Mouse (Mus musculus): Measurements from ENCODE around the gene Plcl2. TPM values are rescaled to one million over a fixed set of nuclear protein-coding genes. Genes with fewer than 3 reads are reported as not detected.
"Not testable (repeated sequence)": the region's sequence is repeated elsewhere in the genome, so short reads cannot be mapped to it uniquely, and the experiment has no call there.

Plcl2 gene
- total RNA-seq, 2 experiments from 2014 or later, result 14.2 to 15.1 TPM

GRCm38 (mm10) chr17:50536409-50537194 is 27.4 kb downstream of the Plcl2 start:
- no peak for DNase-seq

- DNase-seq, result no peak
These were observed 28.6 kb downstream of the Plcl2 start for GRCm38 (mm10) chr17:50537786-50538185.

DNA sequence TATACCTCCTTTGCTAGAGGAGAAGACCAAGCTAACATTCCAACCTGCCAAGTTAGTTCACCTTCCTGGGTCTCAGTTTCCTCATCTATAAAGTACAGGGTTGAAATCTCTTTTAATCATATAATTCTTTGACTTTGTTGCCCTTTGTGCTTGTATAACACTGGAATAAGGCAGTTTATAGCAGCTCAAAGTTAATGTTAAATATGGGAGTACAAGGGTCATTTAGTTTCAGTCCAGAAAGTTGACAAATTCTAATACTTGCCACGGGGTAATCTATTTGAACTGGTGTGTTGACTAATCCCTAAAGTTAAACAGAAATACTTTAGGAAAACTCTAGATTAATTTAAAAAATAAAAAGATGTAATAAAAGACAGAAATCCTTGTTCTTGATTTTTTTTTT is 35.7 kb downstream of the Plcl2 start:
- DNase-seq, result no peak

DNA sequence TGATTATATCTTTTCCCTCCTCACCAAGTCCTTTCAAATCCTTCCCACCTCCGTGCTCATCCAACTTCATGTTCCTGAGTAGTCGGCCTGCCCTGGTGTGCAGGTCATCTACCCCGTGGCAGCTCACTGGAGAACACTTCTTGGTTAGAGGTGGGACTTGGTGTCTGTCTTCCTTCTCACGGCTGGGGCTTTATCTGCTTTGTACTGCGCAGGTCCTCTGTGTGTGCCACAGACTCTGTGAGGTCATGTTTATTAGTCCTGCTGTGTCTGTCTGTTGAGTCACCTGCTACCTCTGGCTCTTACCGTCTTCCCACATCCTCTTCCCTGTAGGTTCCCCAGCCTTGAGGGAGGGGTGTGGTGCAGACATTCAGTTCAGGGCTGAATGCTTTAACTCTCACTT is 36.1 kb downstream of the Plcl2 start:
- DNase-seq, result no peak

DNA sequence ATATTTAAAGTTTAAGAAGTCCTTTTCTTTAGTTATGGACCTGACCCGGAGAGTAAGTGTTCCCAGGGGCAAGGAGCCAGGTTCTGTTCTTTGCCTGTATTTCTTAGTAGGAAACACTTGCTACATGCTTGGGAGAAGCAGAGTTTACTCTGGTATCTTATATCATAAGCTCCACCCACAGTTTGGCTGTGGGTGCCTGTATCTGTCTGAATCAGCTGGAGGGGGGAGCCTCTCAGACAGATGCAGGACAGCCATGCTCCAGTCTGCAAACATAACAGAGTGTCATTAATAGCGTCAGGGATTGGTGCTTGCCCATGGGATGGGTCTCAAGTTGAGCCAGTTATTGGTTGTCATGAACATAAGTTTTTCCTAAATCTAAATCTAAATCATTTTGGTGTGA is 42.9 kb downstream of the Plcl2 start:
- no peak for DNase-seq

DNA sequence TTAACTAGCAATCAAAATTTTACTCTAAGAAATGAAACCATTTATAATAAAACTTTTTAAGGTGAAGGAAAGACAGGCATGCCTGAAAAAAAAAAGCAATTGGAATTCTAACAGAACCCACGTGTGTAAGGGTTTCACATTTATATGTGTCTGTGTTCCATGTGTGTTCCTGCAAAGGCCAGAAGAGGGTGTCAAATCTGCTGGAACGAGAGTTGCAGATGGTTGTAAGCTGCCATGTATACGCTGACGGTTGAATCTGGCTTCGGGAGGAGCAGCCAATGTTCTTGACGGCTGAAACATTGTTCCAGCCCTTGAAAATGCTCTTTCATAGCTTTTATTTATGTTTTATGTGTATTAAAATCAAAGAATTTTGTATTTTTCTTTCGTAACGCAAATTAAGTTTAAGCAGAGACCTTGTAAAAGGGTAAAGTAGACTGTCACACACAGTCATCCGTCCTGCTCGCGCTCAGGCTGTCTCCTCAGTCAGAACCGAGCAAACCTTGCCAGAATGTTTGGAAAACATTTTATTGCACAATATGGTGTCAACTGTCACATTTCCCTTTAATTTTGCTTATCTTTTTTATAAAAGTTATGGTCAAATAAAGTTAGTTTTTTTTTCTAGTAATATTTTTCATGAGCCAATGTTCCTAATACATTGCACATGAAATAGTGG is 48.5 kb downstream of the Plcl2 start:
- no peak for DNase-seq

GRCm38 (mm10) chr17:50558239-50558625 is 49.0 kb downstream of the Plcl2 start:
- no peak for DNase-seq

DNA sequence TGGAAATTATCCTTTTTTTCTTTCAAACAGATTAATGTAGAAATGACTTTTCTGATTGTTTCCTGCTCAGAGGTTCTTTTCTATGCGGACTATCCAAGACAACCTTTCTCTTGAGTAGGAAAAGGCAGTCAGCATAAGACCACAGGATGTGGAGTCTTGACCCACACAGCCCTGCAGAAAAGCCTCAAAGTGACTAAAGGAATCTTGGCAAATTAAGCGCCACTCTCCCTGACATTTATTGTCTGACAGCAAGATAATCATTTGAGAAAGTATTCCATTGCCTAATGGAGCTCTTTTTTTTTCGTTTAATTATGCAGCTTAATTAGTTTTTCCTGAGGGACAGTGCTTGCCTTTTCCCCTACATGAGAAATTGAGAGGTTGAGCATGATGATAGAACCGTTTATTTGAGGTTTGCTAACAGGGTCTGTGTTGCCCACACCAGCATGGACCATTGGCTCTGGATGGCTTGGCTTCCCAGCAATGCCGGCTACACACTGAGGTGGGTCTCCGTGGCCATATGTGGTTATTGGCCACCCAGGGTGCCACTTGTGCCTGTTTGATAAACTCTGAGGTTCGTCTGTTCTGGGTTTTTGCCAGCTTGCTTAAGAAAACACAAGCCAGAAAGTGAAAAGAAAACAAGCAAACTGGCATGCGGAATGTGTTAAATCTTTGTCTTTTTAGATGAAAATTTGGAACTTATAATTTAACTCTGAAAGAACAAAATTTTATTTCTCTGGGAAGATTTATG is 56.3 kb downstream of the Plcl2 start:
- no peak for DNase-seq

- DNase-seq, result no peak
These were observed 59.6 kb downstream of the Plcl2 start for GRCm38 (mm10) chr17:50568846-50569245.

GRCm38 (mm10) chr17:50570228-50570627 is 61.0 kb downstream of the Plcl2 start:
- not testable (repeated sequence) for DNase-seq

DNA sequence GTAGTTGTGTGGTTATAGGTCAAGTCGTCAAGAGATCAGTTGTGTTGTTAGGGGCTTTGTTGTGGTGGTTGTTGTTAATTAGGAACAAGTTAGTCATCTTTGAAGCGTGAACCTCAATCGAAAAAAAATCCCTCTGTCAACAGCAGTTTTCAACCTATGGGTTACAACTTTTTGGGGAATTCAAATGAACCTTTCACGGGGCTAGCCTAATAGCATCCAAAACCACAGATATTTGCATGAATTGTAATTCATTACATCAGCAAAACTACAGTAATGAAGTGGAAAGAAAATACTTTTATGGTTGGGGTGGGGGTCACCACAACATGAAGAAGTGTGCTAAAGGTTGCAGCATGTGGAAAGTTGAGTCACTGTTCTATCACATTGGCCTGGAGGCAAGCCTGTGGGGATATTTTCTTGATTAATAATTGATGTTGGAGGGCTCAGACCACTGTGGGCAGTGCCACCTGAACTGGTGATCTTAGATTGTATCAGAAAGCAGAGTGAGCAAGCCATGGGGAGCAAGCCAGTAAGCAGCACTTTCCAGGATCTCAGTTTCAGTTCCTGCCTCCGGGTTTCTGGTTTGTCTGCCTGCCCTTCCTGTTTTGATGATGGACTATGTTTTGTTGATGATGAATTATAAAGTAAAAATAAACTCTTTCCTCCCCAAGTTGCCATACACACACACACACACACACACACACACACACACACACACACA is 61.6 kb downstream of the Plcl2 start:
- DNase-seq, result no peak

DNA sequence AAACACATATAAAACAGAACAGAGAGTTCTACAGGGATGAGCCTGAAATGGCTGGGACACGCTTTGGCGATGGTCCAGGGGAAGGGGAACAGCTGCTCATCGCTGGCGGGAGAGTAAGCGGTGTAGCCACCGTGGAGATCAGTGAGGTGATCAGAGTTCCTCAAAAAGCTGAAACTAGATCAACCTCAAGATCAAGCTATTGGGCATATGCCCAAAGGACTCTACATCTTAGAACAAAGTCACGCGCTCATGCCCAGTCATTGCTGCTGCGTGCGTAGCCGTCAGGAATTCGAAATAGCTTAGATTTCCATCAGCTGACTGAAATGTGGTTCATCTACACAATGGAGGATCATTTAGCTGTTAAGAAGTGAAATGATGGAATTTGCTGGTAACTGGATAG is 65.0 kb downstream of the Plcl2 start:
- DNase-seq, result no peak

DNA sequence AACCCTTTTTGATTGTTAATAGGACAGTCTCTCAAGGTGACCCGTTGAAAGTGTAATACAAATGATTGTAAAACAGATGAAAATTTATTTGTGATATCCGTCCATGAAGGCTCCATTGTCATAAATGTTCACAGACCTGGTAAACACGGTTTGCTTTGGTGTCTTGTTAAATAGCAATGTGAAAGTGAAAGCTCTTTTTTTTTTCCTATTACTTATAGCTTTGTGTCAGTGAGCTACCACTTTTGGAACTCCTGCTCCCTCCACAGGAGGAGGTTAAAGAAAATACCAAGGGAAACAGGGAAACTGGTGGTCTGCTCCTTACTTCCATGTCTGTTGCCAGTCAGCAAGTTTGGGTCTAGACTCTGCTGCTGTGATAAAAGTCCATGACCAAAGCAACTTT is 71.2 kb downstream of the Plcl2 start:
- no peak for DNase-seq

GRCm38 (mm10) chr17:50586834-50587233 is 77.6 kb downstream of the Plcl2 start:
- no peak for DNase-seq

- DNase-seq, result no peak
These were observed 78.7 kb downstream of the Plcl2 start for GRCm38 (mm10) chr17:50587941-50588340.

- peak; percentile 16 for DNase-seq
These were observed 91.0 kb downstream of the Plcl2 start for GRCm38 (mm10) chr17:50600178-50600577.

- DNase-seq, result no peak
These were observed 91.5 kb downstream of the Plcl2 start for GRCm38 (mm10) chr17:50600696-50601095.

DNA sequence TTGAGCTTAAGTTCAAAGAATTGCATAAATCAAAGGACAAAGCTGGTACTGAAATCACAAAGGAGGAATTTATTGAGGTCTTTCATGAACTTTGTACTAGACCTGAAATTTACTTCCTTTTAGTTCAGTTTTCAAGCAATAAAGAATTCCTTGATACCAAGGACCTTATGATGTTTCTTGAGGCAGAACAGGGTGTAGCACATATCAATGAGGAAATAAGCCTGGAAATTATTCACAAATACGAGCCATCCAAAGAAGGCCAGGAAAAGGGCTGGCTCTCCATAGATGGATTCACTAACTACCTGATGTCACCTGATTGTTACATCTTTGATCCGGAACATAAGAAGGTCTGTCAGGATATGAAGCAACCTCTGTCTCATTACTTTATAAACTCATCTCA is 97.7 kb downstream of the Plcl2 start:
- DNase-seq, result no peak

GRCm38 (mm10) chr17:50609908-50610307 is 100.7 kb downstream of the Plcl2 start:
- no peak for DNase-seq

GRCm38 (mm10) chr17:50620794-50621537 is 111.8 kb downstream of the Plcl2 start:
- no peak for DNase-seq

DNA sequence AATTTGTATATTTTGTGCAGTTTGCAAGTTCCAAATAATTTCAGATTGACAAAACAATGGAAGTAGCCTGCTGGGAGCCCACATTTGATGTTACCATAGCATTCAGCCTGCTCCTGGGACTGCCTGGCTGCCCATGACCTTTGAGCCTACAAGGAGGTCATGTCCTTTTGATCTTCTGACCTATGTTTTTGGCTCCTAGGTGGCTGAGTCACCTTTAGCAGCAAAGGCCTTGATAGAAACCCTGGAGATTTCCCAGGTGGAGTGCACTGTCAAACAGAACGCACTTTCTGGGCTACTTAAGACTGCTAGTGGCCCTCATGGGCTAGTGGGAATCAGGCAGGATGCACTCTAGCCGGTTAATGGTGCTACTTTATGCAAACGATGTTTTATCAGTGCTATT is 112.8 kb downstream of the Plcl2 start:
- DNase-seq, result no peak

DNA sequence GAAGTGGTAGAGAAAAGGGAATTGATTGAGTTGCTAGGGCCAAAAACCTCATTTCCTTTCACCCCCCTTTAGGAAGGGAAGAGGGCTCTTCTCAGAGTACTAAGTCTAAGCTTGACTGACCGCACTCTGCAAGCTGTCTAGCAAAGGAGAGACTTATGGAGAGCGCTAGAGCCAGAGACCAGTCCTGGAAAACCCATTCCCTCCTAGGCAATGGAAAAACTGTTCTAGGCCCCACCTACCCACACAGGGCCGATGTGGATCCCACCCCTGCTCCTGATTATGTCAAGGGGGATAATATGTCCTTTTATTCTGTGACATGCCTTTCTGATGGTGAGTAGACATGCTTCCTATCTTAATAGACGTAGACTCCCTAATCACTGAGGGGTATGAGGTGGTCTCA is 116.4 kb downstream of the Plcl2 start:
- DNase-seq, result no peak

Measured in heart, postnatal 4 days (tissue).